Mouse (Mus musculus) heart, postnatal 25 days (tissue): ENCODE data around the gene Bdh1. TPM values are rescaled to one million over a fixed set of nuclear protein-coding genes. Genes with fewer than 3 reads are reported as not detected.
"Not testable (repeated sequence)": the region's sequence is repeated elsewhere in the genome, so short reads cannot be mapped to it uniquely, and the experiment has no call there.

Experiments used
- DNase-seq: peaks from one replicate; pipeline ENCODE4 v3.0.0; 2022; ENCODE audit warnings: low spot score
- intact Hi-C: fragments of 180-260 bp; cut with DNase I; formaldehyde crosslinking; loops from one replicate; pipeline ENCODE4 v1.15.1; 2025
- total RNA-seq, 2 experiments: library from RNA; stranded (reverse); gene quantifications; 2 replicates each; pipeline ENCODE4 v1.2.3; 2021

Bdh1 gene
- 1 to 10 TPM; 7.0 to 7.6 TPM for total RNA-seq

DNA sequence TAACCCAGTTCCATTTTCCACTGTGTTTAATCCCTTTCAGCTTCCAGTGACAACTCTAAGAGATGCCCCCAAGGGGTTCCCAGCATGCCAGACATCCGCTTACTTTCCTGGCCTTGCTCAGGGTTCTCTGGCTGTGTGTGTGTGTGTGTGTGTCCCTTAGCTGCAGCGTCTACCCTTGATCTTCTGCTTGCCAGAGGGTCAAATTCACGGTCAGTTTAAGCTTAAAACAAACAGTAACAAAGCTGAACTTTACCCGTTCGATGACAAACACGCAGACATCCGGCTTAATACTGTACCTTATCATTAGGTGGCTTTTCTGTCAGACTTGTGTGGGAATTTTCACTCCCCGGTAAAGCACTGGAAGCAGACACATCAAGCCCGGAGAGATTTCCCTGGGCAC, at the start of gene Bdh1:
Gene Bdh1 (plus strand): TSS at position 281 of the 400 bp plus-strand sequence.
- intact Hi-C loops = no loop called here
- DNase-seq = no peak

DNA sequence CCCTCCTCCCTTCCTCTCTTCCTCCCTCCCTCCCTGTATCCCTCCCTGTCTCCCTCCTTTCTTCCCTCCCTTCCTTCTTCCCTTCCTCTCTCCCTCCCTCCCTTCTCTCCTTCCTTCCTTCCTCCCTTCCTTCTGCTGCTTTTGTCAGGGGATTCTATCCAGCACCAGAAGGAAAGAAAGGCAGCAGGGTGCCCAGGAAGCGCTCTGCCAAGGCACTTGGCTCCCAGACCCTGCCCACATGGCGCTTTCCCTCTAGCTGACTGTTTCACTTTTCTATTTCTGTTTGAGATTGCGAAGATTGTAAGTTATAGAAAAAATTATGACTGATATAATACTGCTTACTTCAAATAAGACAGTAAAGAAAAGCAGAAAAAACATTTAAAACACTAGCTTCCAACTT, 49.8 kb upstream of the Bdh1 start:
- DNase-seq, intact Hi-C loops: not testable (repeated sequence)

DNA sequence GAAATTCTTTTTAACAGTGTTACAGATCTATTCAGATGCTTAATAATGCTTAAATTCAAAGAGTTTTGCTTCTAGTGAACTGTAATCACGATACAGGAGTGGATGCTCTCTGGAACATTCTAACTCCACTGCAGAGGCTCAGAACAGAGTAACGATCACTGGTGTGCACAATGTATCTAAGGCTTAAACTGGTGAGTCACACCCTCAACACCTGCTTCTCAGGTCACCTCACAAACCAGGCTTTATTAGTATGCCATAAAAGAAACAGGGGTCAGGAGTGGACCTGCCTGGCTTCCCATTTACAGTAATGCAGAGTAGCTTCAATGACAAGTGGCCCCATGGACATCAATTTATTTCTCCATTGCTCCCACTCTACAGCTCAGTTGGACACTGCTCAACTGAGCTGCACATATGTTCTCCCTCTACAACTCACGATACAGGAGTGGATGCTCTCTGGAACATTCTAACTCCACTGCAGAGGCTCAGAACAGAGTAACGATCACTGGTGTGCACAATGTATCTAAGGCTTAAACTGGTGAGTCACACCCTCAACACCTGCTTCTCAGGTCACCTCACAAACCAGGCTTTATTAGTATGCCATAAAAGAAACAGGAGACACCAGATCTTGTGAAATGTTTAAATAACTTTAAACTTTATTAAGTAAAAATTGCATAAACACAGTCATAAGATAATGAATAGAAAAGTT, 46.0 kb upstream of the Bdh1 start:
- DNase-seq, intact Hi-C loops: not testable (repeated sequence)

DNA sequence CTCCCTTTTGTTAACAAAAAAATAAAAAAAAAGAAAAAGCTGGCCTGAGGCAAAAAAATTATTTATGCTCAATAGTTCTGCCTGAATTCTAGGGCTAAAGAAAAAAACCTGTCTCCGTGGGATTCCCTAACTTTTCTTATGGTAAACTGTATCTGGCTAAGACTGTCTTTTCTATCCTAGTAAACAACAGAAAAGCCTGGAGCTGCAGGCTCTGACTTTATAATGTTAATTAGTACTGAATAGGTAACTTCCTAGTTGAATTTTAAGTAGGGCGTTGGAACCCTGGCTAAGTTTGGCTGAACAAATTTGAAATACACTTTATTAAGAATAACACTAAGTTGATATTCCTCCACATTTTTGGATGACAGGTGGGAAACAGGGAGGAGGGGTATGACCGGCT, 33.8 kb upstream of the Bdh1 start:
- intact Hi-C loops, DNase-seq: not testable (repeated sequence)

DNA sequence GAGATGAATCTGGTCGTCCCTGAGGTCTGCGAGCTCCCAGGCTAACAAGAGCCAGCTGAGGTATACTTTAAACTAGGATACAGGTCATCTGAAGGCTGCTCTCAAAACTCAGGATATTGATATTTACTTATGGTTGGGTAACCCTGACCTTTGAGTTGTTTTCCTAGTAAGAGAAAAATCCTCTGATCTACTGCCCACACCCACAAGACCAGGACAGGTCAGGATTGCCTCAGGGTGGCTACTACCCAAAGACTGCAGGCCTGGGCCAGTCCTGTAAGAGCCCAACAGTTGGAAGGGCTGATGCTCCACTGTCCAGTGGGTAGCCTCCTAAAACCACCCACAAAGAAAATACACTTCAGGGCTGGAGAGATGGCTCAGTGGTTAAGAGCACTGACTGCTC, 22.8 kb upstream of the Bdh1 start:
- DNase-seq = no peak

DNA sequence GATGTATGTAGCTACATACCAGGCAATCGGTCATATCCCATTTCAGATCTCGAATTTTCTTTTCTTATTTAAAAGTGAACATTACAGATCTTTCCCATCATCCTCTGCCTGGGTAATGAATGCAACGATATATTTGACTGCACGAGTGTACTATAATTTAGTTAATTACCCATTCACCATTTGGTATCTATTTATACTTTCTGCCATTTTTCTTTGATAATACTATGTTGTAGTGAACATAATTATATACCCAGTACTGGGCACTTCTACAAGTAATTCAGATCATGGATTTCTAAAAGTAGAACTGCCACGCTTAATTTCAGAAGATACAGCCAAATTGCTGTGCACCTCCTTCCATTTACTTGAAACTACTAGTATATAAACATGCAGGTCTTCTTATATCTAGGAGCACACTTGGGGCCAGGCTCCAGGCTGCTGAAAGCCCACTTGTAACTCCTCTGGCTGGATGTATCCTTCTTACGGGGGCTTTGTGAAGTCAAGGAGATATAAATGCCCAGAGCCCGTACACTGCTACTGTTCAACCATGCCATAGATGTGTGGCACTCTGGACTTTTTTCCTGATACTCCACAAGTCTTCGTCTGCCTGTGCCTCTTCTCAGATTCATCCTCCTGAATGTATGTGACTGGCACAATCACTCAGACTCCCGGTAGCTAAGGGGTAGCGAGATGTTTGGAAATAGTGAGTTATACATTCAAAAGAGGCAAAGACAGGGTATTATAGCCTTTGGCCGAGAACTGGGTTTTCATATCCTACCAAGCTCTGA, 21.0 kb upstream of the Bdh1 start:
- intact Hi-C loops = no loop called here
- no peak for DNase-seq

More for the DNA sequence above, 22.8 kb upstream of the Bdh1 start:
- intact Hi-C loops = no loop called here

DNA sequence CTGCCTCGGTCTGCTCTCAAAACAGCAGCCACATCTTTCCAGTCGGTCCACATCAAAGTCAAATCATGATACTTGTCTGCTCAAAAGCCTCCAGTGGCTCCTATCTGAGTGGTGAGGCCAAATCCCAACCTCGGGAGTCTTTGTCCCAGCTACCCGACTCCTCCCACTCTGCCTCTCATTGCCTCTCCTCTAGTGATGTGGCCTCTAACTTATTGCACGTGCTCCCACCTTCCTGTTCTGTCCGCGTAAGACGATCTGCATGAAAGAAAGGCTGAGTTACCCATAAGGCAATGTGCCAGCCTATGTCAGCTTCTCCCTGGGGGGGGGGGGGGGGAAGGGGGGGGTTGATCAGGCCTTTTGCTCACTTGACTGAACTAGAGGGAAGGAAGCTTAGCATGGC, 20.0 kb upstream of the Bdh1 start:
- no peak for DNase-seq
- intact Hi-C loops = no loop called here

DNA sequence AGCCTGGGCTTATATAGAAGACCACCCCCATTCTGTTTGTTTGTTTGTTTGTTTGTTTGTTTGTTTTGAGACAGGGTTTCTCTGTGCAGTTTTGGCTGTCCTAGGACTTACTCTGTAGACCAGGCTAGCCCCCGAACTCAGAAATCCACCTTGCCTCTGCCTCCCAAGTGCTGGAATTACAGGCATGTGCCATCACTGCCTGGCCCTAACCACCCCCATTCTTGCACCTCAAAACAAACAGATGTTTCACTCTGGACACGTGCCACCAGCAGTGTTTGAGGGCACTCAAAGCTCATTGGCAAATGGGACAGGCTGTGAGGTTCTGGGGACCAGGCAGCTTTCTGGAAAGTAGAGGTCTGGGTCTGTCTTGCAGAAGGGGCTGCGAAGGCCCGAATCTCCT, 18.1 kb upstream of the Bdh1 start:
- intact Hi-C loops = no loop called here
- DNase-seq = no peak

DNA sequence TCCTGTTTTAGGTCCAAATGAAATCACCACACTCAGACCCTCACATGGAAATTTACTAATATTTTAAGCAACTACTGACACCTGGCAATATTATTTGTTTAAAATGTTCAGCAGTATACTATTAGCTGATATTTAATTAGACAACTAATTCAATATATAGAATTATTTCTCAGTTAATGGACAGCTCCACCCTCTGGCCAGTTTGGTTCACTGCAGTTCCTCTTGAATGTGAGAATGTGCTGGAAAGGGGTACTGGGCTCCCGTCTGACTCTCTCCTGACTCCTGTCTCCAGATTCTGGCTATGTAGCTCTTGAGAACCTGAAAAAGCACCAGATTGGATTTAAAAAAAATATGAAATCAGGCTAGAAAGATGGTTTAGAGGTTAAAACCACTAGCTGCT, 17.0 kb upstream of the Bdh1 start:
- intact Hi-C loops = no loop called here
- DNase-seq = no peak

DNA sequence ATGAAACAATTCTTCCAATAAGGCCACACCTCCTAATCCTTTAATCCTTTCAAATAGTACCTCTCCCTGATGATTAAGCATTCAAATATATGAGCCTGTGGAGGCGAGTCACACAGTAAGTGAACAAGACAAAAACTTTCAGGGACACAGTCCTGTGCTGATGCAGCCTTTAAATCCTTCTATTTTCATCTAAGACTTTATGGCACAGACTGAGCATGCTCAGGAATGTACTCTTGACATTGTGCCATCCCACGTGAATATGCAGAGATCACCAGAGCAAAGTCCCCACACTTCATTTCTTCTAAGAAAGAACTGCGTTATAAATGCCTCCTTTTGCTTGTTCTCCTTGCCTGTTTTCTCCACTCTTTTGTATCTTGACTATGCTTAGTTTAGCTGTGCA, 14.2 kb upstream of the Bdh1 start:
- no peak for DNase-seq
- intact Hi-C loops = no loop called here

DNA sequence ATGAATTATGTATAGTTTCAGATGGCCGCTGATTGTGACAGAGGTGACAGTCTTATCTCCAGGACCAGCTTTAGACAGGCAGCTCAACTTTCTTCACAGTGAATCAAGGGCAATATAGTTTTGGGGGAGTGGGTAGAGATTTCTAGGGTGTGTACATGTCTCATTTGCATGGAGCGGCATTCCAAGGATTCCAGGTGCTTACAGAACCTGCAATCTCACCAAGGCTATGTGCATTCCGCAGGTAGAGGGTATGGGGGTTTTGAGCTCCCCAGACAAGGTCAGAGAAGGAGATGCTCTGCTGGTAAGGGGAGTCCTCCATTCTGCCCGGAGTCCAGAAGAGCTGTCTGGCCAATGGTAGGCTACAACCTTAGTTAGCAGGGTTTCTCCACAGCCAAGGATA, 11.1 kb upstream of the Bdh1 start:
- intact Hi-C loops = no loop called here
- no peak for DNase-seq

DNA sequence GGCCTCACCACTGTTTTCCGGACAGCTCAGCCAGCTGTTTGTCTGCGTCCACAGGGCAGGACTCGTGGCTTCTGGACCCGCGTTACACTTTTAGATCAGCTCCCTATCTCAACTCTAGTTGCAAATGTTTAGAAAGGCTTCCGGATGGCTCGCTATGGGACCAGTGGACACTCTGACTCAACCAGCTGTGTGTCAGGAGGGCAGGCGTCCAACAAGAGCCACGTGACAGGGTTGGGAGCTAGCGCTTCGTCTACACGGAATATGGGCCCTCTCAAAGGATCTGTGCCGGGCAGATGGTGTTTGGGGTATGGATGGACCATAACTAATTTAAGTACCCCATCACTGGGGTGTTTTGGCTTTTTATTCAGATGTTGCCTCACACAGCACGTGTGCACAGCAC, 9.8 kb upstream of the Bdh1 start:
- intact Hi-C loops = no loop called here
- DNase-seq = no peak

DNA sequence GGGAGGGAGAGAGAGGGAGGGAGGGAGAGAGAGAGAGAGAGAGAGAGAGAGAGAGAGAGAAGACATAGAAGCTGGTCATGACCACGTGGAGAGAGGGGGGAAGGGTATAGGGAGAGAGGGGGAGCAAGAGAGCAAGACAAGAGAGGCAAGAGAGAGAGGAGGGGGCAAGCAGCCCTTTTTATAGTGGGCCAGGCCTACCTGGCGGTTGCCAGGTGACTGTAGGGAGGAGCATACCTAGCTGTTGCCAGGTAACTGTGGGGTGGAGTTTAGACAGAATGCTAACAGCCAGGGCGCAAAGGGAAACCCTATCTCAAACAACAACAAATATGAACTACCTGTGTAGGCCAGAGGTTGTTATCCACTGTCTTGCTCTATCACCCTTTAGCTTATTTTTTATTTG, 8.3 kb upstream of the Bdh1 start:
- intact Hi-C loops = no loop called here
- no peak for DNase-seq

DNA sequence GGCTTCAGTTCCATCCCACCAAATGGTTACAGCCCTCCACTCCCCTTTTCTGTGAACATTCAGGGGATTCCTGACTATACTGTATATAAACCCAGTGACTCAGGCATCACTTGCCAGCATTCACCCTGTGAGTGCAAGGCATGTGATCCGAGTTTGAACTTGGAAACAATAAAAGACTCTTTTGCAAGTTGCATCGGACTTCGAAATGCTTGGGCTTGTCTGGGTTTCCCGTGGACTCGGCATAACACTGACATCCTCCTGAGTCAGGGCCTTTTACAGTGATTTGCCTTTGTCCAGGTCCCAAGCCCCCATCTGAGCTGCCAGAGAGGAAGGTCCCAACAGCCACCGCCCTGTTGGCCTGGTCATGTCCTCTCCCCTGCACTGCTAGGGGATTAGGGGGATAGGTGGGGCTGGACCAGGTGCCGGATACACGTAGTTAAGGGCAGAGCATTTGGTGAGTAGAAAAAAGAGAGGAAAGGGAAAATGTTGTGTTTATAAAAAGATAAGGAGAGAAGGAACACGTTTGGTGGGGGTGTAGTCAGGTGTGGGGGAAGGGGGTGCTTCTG, 6.1 kb upstream of the Bdh1 start:
- DNase-seq = no peak

DNA sequence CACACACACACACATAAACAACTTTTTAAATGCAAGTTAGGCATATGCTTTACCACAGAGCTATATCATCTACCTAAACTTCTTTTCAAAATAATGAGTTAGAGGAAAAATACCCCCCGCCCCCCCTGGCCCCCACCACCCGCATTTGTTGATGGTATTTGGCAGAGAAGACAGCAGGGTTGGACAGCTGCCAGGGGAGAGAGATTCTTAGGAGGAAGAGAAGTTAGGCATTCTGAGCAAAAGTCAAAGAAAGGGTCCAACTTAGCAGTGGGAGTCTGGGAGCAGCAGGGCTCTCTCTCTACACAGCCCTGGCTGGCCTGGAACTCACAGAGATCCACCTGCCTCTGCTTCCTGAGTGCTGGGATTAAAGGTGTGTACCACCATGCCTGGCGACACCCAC, 3.4 kb upstream of the Bdh1 start:
- intact Hi-C loops = no loop called here
- no peak for DNase-seq

More for the DNA sequence above, 6.1 kb upstream of the Bdh1 start:
- intact Hi-C loops = no loop called here

DNA sequence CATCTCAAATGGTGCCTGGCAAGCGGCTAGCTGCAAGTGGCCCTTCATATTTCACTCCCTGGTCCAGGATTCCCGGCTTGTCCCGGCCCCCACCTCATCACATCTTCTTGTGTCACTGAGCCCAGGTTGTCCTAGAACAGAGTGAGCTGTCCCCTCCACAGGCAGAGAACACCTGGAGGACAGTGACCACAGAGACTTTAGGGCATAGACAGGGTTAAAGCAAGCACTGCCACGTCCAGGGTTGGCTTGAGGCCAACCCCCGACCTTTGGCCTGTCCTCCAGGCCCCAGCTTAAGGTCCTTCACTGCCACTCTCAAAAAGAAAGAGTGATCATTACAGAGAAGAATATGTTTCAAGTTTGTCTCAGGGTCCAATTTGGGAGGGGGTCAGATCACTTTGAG, 2.6 kb upstream of the Bdh1 start:
- intact Hi-C loops = no loop called here
- DNase-seq = no peak

DNA sequence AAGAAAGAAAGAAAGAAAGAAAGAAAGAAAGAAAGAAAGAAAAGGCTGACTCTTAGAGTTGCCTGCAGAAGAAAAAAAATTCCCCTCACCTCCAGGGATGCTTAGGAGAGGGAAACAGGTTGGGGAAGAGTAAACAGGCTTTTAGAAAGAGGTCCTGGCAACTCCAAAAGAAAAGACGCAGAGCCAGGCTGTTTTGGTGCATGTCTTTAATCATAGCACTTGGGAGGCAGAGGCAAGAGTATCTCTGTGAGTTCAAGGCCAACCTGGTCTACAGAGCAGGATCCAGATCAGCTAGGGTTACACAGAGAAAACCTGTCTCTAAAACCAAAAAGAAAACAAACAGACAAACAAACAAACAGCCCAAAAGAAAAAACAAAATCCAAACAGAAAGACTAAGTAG, 642 bp downstream of the Bdh1 start:
- DNase-seq = no peak
- intact Hi-C loops = no loop called here

DNA sequence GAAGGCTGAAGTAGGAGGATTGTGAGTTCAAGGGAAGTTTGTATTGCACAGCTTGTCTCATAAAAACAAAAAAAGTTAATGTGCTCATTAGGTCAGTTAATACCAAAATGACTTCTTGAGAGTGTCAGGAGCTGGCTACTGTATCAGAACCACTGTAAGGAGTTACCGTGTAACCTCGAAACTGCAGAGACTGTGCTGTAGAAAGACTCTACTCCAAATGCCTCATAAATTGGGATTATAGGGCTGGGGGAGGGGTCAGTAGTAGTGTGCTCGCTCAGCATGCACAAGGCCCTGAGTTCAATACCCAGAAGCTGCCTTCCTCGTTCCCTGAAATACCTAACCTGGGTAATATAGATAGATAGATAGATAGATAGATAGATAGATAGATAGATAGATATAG, 1.3 kb downstream of the Bdh1 start:
- intact Hi-C loops = no loop called here
- DNase-seq = no peak

DNA sequence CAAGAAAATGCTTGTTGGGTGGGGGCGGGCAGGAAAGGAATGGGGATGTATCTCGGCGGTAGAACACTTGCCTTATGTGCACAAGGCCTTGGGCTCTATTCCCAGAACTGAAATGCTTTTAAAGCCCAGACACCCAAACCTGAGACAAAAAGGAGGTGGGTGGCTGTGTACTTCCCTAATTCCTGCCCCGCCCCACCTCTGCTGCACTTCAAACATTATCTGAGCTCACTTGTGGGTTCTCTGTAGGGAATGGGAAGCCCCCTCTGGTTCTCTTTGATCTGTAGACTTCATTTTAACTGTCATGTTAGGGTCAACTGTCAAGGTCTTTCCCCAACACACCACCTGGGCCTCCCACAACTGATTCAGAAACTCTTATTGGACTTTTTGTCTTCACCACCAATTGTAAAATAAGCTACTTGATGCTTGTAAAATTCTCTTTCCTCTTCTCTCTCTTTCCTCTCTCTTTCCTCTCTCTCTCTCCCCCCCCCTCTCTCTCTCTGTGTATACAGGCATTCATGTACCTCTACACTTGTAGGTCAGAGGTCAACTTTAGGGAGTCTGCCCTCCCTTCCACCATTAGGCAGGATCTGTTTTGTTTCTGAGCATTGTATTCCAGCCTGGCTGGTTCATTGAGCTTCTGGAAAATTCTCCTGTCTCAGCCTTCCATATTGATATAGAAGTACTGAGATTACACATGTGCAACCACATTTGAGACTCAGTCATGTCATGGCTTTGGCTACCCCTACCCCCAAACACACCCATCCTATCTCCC, 2.5 kb downstream of the Bdh1 start:
- DNase-seq = no peak
- intact Hi-C loops = no loop called here

DNA sequence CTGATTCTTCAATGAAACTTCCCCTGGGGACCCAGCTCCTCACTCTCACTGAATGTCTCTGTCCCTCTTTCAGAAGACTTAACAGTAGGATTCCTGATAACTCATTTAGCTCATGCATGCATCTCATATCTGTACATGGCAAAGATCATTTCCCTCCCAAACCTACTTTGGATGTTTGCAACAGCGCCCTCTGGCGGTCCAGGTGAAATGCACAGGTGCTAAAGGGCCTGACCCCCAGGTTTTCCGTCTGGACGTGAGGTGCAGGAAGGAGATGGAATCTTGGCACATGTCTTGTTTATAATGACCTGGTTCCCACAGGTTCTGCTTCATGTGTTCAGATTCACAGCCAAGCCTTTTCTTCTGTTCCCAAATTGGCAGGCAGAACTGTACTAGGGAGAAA, 3.4 kb downstream of the Bdh1 start:
- intact Hi-C loops = no loop called here
- DNase-seq = no peak
